Mouse (Mus musculus): ENCODE data around the gene Pfas. TPM values are rescaled to one million over a fixed set of nuclear protein-coding genes. Genes with fewer than 3 reads are reported as not detected.
"Not testable (repeated sequence)": the region's sequence is repeated elsewhere in the genome, so short reads cannot be mapped to it uniquely, and the experiment has no call there.

Pfas gene
- total and polyA plus RNA-seq, 3 experiments: 63.5 to 149 (median 130) TPM

- DNase-seq (ENCODE audit: low read depth, low spot score): peak; percentile 46
- no peaks in the 10 kb centered on the region for H3K9me3 ChIP-seq (replicated peaks; ENCODE audit: insufficient read depth, low read length)
- no peak overlapping the region for H3K9ac ChIP-seq (ENCODE audit: control insufficient read depth, low read depth, low read length, poor library complexity, severe bottlenecking)
- TF ChIP-seq TBP (IDR thresholded peaks at IDR 0.05; ENCODE audit: low read depth, low read length): peak; percentile 93
- TF ChIP-seq NELFE (IDR thresholded peaks at IDR 0.05; ENCODE audit: low read depth, low read length): no peak
- TF ChIP-seq GATA1 (IDR thresholded peaks at IDR 0.05; ENCODE audit: low read depth, low read length): no peak
- TF ChIP-seq CTCF (IDR thresholded peaks at IDR 0.05 in 2 of 3, conservative IDR thresholded peaks at IDR 0.05 in 1 of 3; ENCODE audit: control insufficient read depth in 1 of 3, insufficient read depth in 1 of 3, low read depth in 2 of 3, low read length in 3 of 3, poor library complexity in 1 of 3, severe bottlenecking in 1 of 3): no peak
- no peak for TF ChIP-seq ZKSCAN1 (IDR thresholded peaks at IDR 0.05; ENCODE audit: low read depth, low read length)
- no peaks in the 10 kb centered on the region; the same call in 1 of the 2 replicates for H3K79me2 ChIP-seq (ENCODE audit: control insufficient read depth, insufficient read depth, low read length, poor library complexity)
- no peaks in the 10 kb centered on the region for H3K27me3 ChIP-seq (ENCODE audit: control insufficient read depth in 1 of 2, insufficient read depth in 2 of 2, low read length in 2 of 2)
- H3K4me1 ChIP-seq (ENCODE audit: control insufficient read depth in 1 of 2, insufficient read depth in 2 of 2, low read length in 2 of 2): peaks cover 0 to 22% of the 10 kb centered on the region in 2 experiments; a peak in 3 of 4 replicates
- peaks cover 0 to 2% of the 10 kb centered on the region in 2 experiments; a peak in 2 of 4 replicates for H3K36me3 ChIP-seq (ENCODE audit: control insufficient read depth in 1 of 2, insufficient read depth in 2 of 2, low read length in 2 of 2)
- no peak overlapping the region for H3K27ac ChIP-seq (ENCODE audit: control insufficient read depth, low read depth, low read length)
- no peak overlapping the region for H3K4me3 ChIP-seq (ENCODE audit: control insufficient read depth in 1 of 2, insufficient read depth in 1 of 2, low read depth in 2 of 2, low read length in 2 of 2)
Measured at GRCm38 (mm10) chr11:68965050-68965449, 43.2 kb downstream of the Pfas start.

GRCm38 (mm10) chr11:68963405-68963804 lies 44.9 kb downstream of the Pfas start:
- Histone ChIP-seq H3K27me3 (ENCODE audit: control insufficient read depth in 1 of 2, insufficient read depth in 2 of 2, low read length in 2 of 2) (no peaks in the 10 kb centered on the region), H3K79me2 (ENCODE audit: control insufficient read depth, insufficient read depth, low read length, poor library complexity) (no peaks in the 10 kb centered on the region; the same call in 1 of the 2 replicates), H3K4me1 (ENCODE audit: control insufficient read depth in 1 of 2, insufficient read depth in 2 of 2, low read length in 2 of 2) (peaks cover 0 to 16% of the 10 kb centered on the region in 2 experiments; a peak in 3 of 4 replicates), H3K4me3 (ENCODE audit: control insufficient read depth in 1 of 2, insufficient read depth in 1 of 2, low read depth in 2 of 2, low read length in 2 of 2) (no peak overlapping the region), H3K9me3 (replicated peaks; ENCODE audit: insufficient read depth, low read length) (no peaks in the 10 kb centered on the region), H3K36me3 (ENCODE audit: control insufficient read depth in 1 of 2, insufficient read depth in 2 of 2, low read length in 2 of 2) (peaks cover 0 to 2% of the 10 kb centered on the region in 2 experiments; a peak in 2 of 4 replicates), H3K9ac (ENCODE audit: control insufficient read depth, low read depth, low read length, poor library complexity, severe bottlenecking) (no peak overlapping the region), H3K27ac (ENCODE audit: control insufficient read depth, low read depth, low read length) (no peak overlapping the region)
- TF ChIP-seq MYB (IDR thresholded peaks at IDR 0.05; ENCODE audit: low read depth, low read length): no peak
- TF ChIP-seq MAX (IDR thresholded peaks at IDR 0.05; ENCODE audit: low read length): no peak
- no peak for TF ChIP-seq USF1 (IDR thresholded peaks at IDR 0.05; ENCODE audit: low read depth, low read length)
- TF ChIP-seq ELF1 (IDR thresholded peaks at IDR 0.05; ENCODE audit: low read depth, low read length): no peak
- TF ChIP-seq USF2 (IDR thresholded peaks at IDR 0.05; ENCODE audit: borderline replicate concordance in 1 of 2, insufficient read depth in 1 of 2, low read depth in 1 of 2, low read length in 2 of 2): no peak
- no peak for TF ChIP-seq ZC3H11A (IDR thresholded peaks at IDR 0.05; ENCODE audit: low read depth, low read length)
- TF ChIP-seq ZKSCAN1 (IDR thresholded peaks at IDR 0.05; ENCODE audit: low read depth, low read length): no peak
- TF ChIP-seq POLR2AphosphoS2 (IDR thresholded peaks at IDR 0.05; ENCODE audit: low read length): no peak
- no peak for TF ChIP-seq POLR2AphosphoS5 (IDR thresholded peaks at IDR 0.05; ENCODE audit: borderline replicate concordance, low read depth, low read length)
- no peak for DNase-seq (ENCODE audit: low read depth, low spot score)

- not testable (repeated sequence) for H3K27me3 ChIP-seq (ENCODE audit: control insufficient read depth in 1 of 2, insufficient read depth in 2 of 2, low read length in 2 of 2); DNase-seq (ENCODE audit: low read depth, low spot score); H3K4me3 ChIP-seq (ENCODE audit: control insufficient read depth in 1 of 2, insufficient read depth in 1 of 2, low read depth in 2 of 2, low read length in 2 of 2); H3K9ac ChIP-seq (ENCODE audit: control insufficient read depth, low read depth, low read length, poor library complexity, severe bottlenecking); H3K9me3 ChIP-seq (replicated peaks; ENCODE audit: insufficient read depth, low read length); H3K36me3 ChIP-seq (ENCODE audit: control insufficient read depth in 1 of 2, insufficient read depth in 2 of 2, low read length in 2 of 2); H3K79me2 ChIP-seq (ENCODE audit: control insufficient read depth, insufficient read depth, low read length, poor library complexity); H3K27ac ChIP-seq (ENCODE audit: control insufficient read depth, low read depth, low read length)
- H3K4me1 ChIP-seq (ENCODE audit: control insufficient read depth in 1 of 2, insufficient read depth in 2 of 2, low read length in 2 of 2): peaks cover 0 to 14% of the 10 kb centered on the region in 2 experiments; a peak in 3 of 4 replicates
- peak; percentile 85 for TF ChIP-seq ZNF384 (IDR thresholded peaks at IDR 0.05; ENCODE audit: low read depth, low read length)
Measured at GRCm38 (mm10) chr11:68962159-68962558, 46.1 kb downstream of the Pfas start.

Data from MEL (cell line).